Mouse (Mus musculus) heart, postnatal 14 days (tissue): ENCODE measurements around the gene Rnf43. TPM values are rescaled to one million over a fixed set of nuclear protein-coding genes. Genes with fewer than 3 reads are reported as not detected.

Source experiments
- DNase-seq, 2 experiments: peaks; one replicate each; pipeline ENCODE4 v3.0.0; 2021 to 2022
- intact Hi-C: fragments of 180-260 bp; cut with DNase I; formaldehyde crosslinking; loops from one replicate; pipeline ENCODE4 v1.15.1; 2025
- microRNA-seq, 2 experiments: library from miRNA; unstranded; fragments of <30 nt; microRNA quantifications; one replicate each; pipeline ENCODE4 v1.2.0; 2021 to 2022
- total RNA-seq, 2 experiments: library from RNA; stranded (reverse); gene quantifications; 2 replicates each; pipeline ENCODE4 v1.2.3; 2021

Rnf43 gene
- total RNA-seq, 2 experiments from 2014 or later: 0.39 to 0.67 TPM

- intact Hi-C loops: no loop called here
- DNase-seq: no peak
These were observed 117.6 kb downstream of the Rnf43 start for GRCm38 (mm10) chr11:87780130-87780529.

Small RNAs within 50 kb of the gene (microRNA-seq; reads per million reads assigned to microRNA genes)
- 0 reads per million in 2 experiments for gene Mir142
- 0 reads per million in 2 experiments for gene Mir142b

Other genes with a start within 250 kb of the Rnf43 start
- gene Gm11492, start 96.1 kb upstream of the Rnf43 start, total RNA-seq: not detected
- gene Sept4, start 93.8 kb upstream of the Rnf43 start, total RNA-seq: 10 to 100 TPM; 70.3 to 70.8 TPM
- gene Mtmr4, start 70.6 kb upstream of the Rnf43 start, total RNA-seq: 10 to 100 TPM; 16.0 to 22.9 TPM
- under 1 TPM in 1 of 2 experiments, not detected in 1; 0.07 TPM for gene Hsf5, start 45.6 kb upstream of the Rnf43 start, total RNA-seq
- 10 to 100 TPM; 47.8 to 51.1 TPM for gene Supt4a, start 74.8 kb downstream of the Rnf43 start, total RNA-seq
- under 1 TPM; 0.17 to 0.19 TPM for gene Tspoap1, start 97.8 kb downstream of the Rnf43 start, total RNA-seq
- under 1 TPM in 1 of 2 experiments, not detected in 1; 0.61 TPM for gene Mpo, start 130.9 kb downstream of the Rnf43 start, total RNA-seq
- under 1 TPM in 1 of 2 experiments, not detected in 1; 0.22 TPM for gene Lpo, start 165.6 kb downstream of the Rnf43 start, total RNA-seq
- gene Mks1, start 190.5 kb downstream of the Rnf43 start, total RNA-seq: 1 to 10 TPM; 2.1 to 2.9 TPM
- gene Epx, start 212.8 kb downstream of the Rnf43 start, total RNA-seq: not detected
- not detected for gene Olfr462, start 229.5 kb downstream of the Rnf43 start, total RNA-seq
- not detected for gene Olfr463, start 234.7 kb downstream of the Rnf43 start, total RNA-seq